Mouse (Mus musculus) liver, adult 2 months (tissue): ENCODE data around the gene Afg1l.

Source experiments
- CTCF ChIP-seq: fragments of 200-500 bp; IDR thresholded peaks from 2 replicates; pipeline ENCODE4 v1.5.1; 2011; ENCODE audit warnings: low read depth, low read length, control low read depth
- POLR2A ChIP-seq: fragments of 200-500 bp; IDR thresholded peaks from 2 replicates; pipeline ENCODE4 v1.6.1; 2011; ENCODE audit warnings: low read length, control low read depth; ENCODE audit not compliant: insufficient read depth; ENCODE audit errors: extremely low read depth

- TF ChIP-seq CTCF (no peak), POLR2A (no peak)
These were observed 177.6 kb downstream of the Afg1l start for GRCm38 (mm10) chr10:42300805-42301204.
